Mouse (Mus musculus) v-Abl transformed pro-B cells (cell line): ENCODE results near the gene Tmsb4x.

ENCODE experiments used
- in situ Hi-C, 2 experiments: fragments of 400-800 bp; cut with MboI; formaldehyde crosslinking; loops; one replicate each; pipeline ENCODE4 v1.15.1; 2025; ENCODE audit not compliant: unreplicated experiment in 2 of 2

Gene Tmsb4x

DNA sequence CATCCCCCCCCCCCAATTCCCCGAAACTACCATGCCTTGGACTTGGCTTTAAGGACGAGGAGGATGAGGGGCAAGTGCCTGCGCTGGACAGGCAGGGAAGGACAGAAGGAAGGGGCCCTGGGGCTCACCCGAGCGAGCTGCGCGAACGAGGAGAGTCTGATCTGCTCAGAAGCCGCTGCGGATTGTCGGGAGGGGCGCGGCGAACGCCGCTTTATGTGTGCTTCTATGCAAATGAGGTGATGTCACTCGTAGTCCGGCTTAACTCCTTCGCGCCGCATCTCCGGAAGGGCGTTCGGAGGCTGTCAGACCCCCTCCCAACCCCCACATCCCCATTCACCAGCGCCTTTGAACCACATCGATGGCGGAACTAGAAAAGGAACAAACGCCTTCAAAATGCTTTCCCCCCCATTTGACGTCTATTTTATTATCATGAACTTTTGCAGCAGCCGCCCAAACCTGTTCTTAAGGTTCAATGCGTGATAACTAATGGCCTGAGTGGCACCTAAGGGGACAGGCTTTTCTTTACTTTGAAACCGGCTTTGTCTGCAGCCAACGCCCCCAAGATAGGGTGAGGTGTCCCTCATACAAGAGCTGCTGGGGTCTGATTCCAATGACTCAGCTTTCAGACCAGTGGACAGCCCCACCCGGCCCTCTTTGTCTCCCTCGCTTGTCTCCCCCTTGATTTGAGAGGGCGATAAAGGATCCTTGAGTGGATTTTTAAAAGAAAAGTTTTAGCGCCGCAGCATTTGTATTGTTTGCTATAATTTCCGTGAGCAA lies at the start of gene Tmsb4x:
TSS of gene Tmsb4x (minus strand) at position 338 of the 777 bp plus-strand sequence.
- in situ Hi-C loops = loop anchor here (10.0 kb wide), 2 partner anchors 104 to 194 kb away; no protein-coding TSS in a partner anchor

DNA sequence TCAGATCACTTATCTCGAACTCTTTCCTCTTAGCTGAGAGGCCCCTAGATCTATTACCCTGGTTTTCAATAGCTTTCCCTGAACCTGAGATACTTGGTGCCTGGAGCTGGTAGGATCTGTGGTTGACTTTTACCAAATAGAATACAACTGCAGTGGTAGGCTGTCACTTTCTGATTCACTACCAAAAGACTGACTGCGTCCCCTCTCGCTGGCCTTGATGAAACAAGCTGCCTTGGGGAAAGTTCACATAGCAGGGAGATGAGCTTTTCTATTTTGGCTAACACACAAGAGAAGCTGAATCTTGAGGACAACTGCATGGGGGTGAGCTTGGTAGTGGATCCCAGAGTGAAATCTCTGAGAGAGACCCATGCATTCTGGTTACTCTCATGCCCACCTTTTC lies 32.6 kb upstream of the Tmsb4x start:
- in situ Hi-C loops = loop anchor here (25.0 kb wide), 2 partner anchors 804 to 879 kb away; partner anchors contain the start of genes Ofd1 (in 2 of the 2) and Trappc2 (in 2 of the 2)

DNA sequence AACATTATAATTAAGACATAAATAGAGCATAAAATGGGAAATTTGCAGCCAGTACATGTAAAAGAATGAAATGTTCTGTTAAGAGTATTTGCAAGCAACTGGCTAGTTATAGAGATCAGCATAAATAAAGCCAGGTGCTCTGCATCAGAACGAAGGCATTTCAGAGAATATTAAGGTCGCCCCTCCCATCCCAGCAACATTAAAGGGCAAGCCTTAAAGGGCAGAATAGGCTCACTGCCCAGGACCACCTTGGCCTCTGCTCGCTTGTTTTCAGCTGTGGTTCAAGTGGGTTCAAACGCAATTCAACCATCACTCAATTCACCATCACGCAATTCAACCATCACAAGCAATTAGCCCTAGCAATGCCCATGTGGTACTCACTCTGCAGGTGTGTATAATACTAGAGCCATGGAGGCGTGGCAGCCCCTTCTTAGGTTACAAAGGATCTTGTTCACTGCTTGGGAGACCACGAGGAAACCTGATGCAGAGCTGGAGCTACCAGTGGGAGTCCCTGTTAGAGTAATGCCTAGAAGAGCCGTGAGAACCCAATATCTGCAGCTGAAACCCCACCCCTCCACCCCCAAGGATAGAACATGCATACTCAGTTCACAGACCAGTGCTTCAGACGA lies 30.3 kb upstream of the Tmsb4x start:
- in situ Hi-C loops = loop anchor here (10.0 to 25.0 kb wide), 7 partner anchors 225 to 1075 kb away; partner anchors contain the start of genes Ofd1 (in 2 of the 2), Trappc2 (in 2 of the 2) and Gemin8 (in 1 of the 2)

DNA sequence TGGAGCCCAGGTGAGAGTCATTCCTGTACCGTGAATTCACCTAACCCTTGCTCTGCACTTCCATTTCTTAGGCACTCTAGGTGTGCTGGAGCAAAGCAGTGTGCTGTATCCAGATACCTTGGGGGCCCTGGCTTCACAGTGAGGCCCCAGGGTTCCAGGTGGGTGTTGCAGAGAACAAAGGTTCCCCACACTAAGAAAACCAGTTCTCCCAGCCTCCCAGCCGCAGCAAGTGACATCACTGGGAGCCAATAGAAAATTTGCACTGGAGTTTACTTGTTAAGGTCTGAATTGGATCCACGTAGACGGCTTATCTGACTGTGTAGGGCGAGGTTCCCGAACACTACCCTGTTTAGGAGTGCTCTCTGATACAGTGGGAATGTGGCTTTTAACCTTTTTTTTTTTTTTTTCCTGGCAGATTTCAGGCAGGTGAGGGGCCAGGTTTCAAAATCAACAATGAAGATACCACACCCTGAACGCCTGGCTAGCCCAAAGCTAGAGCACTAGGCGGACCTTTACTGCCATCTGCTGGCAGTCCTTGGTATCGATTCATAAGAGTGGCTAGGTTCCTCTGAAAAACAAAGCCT lies 24.1 kb upstream of the Tmsb4x start:
- in situ Hi-C loops = loop anchor here (10.0 to 25.0 kb wide), 7 partner anchors 218 to 1068 kb away; partner anchors contain the start of genes Ofd1 (in 2 of the 2), Trappc2 (in 2 of the 2) and Gemin8 (in 1 of the 2)

DNA sequence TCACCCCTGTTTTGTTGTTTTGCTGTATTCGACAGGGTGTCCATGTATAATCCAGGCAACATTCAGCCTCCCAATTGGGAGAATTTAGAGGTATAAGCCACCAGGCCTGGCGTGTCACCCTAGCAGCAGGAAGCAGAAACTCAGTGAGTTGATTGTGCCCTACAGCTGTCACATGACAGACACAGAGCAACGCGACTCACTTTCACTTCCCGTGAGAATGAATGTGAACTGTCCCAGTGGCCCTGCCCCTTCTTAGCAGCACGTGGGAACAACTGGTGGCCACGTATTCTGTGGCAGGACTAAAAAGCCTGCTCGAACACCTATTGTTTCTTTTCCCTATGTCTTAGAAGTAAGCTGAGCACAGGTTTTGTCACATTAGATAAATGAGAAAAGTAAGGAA lies 22.0 kb upstream of the Tmsb4x start:
- in situ Hi-C loops = loop anchor here (10.0 to 25.0 kb wide), 7 partner anchors 216 to 1066 kb away; partner anchors contain the start of genes Ofd1 (in 2 of the 2), Trappc2 (in 2 of the 2) and Gemin8 (in 1 of the 2)

DNA sequence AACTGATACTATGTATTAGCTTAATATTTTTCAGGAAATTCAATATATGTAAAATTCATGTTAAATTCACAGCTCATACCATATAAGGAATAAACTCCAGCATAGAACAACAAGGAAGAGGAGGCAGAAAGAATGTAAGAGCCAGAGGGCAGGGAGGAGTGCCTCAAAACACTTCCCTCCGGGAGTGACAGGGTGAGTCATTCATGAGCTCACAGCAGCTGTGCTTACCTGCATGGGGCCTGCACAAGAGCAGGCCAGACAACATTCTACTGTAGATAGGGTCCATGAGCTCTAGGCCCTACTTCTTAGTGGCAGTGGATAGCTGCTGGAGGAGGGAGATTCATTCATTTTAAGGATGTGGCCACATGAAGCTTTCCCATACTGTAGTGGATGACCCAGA lies 20.7 kb upstream of the Tmsb4x start:
- in situ Hi-C loops = loop anchor here (10.0 to 25.0 kb wide), 7 partner anchors 215 to 1065 kb away; partner anchors contain the start of genes Ofd1 (in 2 of the 2), Trappc2 (in 2 of the 2) and Gemin8 (in 1 of the 2)

DNA sequence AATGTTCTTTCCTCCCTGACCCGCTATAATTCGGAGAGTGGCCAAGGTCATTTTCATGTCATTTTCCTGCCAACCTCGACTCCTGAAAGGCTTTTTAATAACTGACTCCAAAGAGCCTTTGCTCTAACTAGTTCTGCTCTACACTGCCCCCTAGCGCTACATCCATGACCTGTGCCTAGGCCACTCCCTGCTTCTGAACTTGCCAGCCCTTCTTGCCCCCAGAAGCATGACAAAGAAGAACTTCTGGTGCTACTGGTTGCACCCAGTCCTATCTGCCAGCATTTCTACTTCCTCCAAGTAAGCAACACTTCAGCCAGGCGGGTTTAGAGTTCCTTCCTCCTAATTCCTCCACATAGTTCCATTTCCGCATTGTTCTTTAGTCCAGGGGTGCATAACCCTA lies 20.1 kb upstream of the Tmsb4x start:
- in situ Hi-C loops = loop anchor here (25.0 kb wide), 2 partner anchors 792 to 867 kb away; partner anchors contain the start of genes Ofd1 (in 2 of the 2) and Trappc2 (in 2 of the 2)

DNA sequence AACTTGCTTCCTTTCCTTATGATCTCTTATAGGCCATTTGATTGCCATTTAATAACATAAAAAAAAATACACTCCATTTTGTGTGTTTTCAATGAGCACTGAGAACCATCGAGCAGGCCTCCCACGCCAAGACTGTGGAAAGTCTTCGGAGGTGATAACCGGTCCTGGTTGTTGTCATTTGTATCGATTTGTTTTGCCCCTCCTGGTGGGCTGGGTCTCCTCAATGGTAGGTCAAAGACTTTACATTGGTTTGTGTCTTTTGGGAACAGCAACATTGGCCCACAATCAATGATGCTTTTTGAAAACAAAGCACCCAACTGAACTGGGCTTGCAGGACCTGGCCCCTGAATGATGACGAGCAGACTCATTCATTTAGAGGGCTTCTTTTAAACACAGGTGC lies 18.6 kb upstream of the Tmsb4x start:
- in situ Hi-C loops = loop anchor here (25.0 kb wide), 2 partner anchors 790 to 865 kb away; partner anchors contain the start of genes Ofd1 (in 2 of the 2) and Trappc2 (in 2 of the 2)

DNA sequence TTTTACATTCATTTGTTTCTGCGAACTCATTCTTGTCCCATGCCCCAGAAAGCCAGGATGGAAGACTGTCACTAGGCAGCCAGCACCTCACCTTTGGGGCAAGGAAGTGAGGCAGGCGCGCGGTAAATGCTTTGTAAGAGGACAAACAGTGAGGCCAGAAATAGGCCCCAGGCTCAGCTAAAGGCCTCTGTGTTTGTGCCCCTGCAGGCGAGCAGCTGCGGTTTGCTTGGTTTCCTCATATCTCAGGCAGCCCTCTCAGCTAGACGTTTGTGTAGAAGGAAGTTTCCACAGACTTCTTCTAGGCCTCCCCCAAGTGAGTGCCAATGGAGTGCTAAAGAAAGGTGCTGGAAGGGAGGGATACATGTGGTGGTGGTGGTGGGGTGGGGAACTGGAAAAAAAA lies 18.0 kb upstream of the Tmsb4x start:
- in situ Hi-C loops = loop anchor here (25.0 kb wide), 2 partner anchors 790 to 865 kb away; partner anchors contain the start of genes Ofd1 (in 2 of the 2) and Trappc2 (in 2 of the 2)

DNA sequence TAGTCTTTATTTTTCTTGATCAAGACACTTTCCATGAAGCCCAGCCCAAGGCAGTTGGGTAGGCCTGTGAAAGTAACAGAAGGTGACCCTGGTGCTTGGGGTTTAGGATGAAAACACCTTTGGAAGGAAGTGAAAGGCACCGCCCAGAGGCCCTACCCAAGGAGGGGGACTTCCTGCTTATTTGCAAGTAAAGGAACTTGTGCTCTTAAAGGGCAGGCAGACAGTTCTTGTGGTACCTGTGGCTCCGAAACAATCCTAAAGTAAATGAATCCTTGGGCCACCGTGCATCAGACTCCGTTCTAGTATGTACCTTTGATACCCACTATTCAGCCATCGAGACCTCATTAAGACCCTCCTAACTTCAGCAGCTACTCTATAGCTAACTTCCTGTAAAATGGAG lies 17.5 kb upstream of the Tmsb4x start:
- in situ Hi-C loops = loop anchor here (25.0 kb wide), 2 partner anchors 789 to 864 kb away; partner anchors contain the start of genes Ofd1 (in 2 of the 2) and Trappc2 (in 2 of the 2)

DNA sequence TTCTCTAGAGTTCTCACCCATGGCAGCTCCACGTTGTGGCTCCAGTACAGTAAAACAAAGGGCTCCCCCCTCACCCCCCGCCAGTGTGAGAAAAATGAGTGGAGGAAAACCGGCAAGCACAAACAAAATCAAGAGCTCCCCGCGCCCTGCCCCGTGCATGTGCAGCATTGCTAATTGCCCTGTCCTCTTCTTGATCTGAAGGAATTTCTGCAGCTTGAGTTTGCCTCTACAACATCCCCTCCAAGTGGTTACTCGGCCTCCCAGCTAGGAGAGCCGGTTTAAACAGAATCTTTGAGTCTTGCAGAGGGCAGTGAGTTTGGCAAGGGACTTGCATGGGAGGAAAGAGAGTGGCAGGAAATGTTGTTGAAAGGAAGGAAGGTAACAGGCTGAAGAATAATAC lies 3.6 kb upstream of the Tmsb4x start:
- in situ Hi-C loops = no loop called here

DNA sequence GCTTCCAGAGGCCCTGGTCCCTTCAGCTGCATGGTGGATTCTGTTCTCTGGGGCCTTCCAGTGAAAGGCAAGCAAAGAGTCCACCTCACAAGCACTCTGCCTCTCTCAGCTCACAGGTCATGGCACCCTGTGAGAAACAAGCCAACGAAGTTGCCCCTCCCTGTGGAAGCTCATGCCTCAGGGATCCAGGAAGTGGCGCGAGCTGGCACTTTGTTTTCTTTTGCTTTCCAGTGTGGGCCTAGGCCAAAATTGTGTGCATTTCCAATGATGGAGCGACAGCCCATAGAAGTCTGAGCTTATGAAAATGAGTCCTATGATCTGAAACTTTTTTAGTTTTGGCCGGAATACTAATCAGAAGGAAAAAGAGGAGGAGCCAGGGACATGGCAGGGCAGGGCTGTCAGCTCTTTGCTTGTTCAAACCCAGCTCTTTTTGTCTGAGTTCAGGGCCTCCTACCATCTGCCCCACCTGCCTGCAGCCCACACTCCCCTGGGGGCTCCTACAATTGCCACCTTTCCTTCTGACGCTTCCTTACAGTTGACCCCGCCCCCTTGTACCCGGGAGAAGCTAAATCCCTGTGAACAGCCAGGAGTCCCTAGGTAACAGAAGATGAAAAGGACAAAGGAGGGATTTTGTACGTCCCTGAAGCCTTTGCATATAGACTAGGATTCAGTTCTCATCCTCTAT lies 2.9 kb upstream of the Tmsb4x start:
- in situ Hi-C loops = no loop called here

DNA sequence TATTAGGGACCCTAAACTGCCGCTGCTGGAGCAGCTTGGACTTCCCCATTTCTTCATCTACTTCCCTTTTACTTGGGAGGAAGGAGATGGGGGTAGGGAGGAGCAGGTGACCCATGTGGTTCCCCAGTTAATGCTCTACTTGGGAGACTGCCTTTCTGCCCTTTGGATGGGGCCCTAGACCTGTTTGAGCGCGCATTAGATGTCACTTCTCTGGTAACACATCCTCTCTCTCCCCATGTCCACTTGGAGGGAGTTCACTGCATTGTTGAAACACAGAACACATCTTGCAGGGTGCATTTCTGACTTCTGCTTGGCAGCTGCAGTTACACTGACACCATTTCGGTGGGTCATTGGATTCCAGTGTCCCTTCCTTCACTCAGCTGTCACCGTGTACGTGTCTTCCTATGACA lies 1.2 kb upstream of the Tmsb4x start:
- in situ Hi-C loops = no loop called here

DNA sequence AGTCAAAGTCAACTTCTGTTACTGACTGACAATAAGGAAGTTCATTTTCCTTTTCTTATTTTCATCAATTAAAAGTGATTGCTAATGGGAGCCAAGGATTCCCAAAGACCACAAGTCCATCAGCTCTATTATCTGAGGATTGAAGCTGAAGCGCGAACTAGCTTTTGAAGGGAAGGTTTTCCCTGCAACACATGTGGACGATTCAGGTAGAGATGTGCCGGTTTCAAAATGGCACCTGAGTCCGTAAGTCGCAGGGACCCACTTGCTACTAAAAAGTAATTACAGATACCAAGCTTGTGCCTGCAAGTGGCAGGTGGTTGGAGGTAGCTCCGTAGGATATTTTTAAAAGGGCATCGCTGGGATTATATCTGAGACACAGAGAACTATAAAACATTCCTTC lies 713 bp upstream of the Tmsb4x start:
- in situ Hi-C loops = loop anchor here (10.0 kb wide), 2 partner anchors 105 to 195 kb away; no protein-coding TSS in a partner anchor

DNA sequence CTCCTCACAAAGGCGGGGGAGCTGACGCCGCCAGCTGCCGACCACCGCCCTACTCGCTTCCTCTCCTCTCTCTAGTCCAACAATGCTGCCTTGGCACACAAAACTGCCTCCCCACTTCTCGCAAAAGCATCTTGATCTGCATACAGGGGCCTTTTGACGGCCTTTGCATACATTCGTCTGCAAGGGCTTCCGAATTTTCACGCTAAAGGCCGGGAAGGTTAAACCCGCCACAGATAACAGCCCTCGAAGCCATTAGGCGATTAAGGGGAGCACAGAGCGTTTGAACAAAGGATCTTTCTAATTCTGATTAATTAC lies 652 bp downstream of the Tmsb4x start:
- in situ Hi-C loops = loop anchor here (10.0 kb wide), 2 partner anchors 104 to 194 kb away; no protein-coding TSS in a partner anchor

DNA sequence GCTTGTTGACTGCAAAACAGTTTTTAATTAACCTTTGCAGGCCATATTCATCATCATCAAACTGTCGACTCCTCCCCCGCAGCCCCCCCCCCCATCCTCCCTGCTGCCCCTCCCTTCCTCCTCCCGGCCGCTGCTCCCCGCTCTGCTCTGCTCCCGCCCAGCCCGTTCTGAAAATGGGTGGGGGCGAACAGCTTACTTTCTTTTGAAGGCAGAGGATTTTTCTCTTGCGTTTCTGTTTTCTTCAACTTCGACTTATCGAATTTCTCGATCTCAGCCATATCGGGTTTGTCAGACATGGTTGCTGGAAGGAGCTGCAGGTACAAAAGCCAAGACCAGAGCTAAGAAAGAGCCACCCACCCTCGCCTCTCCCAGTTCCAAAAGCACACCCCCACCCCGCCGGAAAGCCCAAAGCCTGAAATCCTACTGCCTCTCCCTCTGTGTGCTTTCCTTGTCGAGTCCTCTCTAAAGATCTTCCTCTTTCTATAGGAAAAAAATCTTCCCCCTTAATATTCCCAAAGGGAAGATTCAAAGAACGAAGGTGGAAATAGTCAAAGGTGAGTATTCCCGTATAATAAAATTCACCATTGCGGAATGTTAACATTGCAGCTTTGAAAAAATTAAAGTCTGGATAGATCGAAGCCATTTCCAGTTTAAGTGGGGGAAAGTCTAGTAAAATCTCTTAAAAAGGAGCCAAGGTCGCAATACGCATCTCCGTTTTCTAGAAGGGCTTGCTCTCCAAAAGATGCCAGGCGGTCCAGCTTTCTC lies 1.2 kb downstream of the Tmsb4x start:
- in situ Hi-C loops = loop anchor here (10.0 kb wide), 2 partner anchors 103 to 193 kb away; no protein-coding TSS in a partner anchor

DNA sequence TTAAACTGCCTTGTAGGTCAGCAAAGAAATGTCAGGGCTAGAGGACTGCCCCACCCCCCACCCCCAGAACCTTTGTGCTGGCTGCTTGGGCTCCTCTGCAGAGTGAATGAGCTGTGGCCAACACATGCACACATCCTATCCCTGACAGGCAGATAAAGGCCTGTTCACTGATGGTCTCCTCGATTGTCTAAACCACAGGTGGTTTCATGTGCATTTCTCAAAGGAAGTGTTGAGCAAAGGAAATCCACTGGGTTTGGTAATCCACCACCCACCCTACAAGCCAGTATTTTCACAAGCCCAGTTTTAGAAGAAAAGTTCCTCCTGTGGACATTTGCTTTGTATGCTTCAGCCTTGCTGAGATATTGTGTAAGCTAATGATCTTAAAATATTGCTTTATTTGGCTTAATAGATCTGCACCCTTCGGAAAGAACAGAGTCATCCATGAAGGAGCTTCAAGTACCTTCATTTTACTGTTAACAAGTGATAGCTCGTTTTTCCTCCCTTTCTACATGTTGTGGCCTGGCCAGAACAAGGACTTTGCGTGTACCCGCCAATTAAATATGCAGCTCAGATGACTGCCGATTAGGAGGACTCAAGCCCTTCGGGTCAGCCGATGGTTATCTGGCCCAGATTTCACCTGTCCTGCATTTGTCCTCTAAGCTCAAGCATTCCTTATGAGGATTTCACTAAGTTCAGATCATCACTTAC lies 3.1 kb downstream of the Tmsb4x start:
- in situ Hi-C loops = loop anchor here (10.0 kb wide), 2 partner anchors 101 to 191 kb away; no protein-coding TSS in a partner anchor

DNA sequence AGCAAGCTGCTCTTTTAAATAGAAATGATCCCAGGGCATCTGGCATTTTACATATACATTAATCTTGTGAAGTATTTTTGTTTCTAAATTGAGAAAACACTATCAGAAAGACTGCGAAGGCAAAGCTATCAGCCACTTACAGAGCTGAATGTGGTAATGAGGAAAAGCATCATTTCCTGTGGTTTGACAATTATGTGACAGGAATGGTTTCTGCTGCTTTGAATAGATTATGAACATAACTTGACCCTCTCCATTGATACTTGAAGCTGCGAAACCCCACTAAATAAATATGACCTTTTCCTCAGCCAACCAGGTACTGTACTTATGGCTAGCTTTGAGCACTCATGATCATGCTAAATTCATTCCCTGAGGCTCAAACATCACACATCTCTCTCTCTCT lies 7.8 kb downstream of the Tmsb4x start:
- in situ Hi-C loops = loop anchor here (10.0 kb wide), 2 partner anchors 97 to 187 kb away; no protein-coding TSS in a partner anchor
